Mouse (Mus musculus): ENCODE measurements around the gene Tmem231. TPM values are rescaled to one million over a fixed set of nuclear protein-coding genes. Genes with fewer than 3 reads are reported as not detected.

Gene Tmem231
- polyA plus RNA-seq, 1 experiment from 2014 or later, result 6.7 TPM

- H3K4me1 ChIP-seq (replicated peaks; ENCODE audit: control insufficient read depth, insufficient read depth, low read length), result no peaks in the 10 kb centered on the region
- H3K9ac ChIP-seq (ENCODE audit: low read depth, low read length), result no peak overlapping the region
- H3K4me3 ChIP-seq (ENCODE audit: low read depth, low read length), result no peak overlapping the region
- no peak overlapping the region for H3K27ac ChIP-seq (ENCODE audit: low read depth, low read length)
- 46% methylated on average over 5 of the region's 5 CpGs for WGBS
- peaks cover 2% of the 10 kb centered on the region; the same call in 1 of the 2 replicates for H3K36me3 ChIP-seq (ENCODE audit: control insufficient read depth, insufficient read depth, low read length)
- no peaks in the 10 kb centered on the region for H3K27me3 ChIP-seq (replicated peaks; ENCODE audit: control insufficient read depth, insufficient read depth, low read length)
- DNase-seq (ENCODE audit: low spot score) (no peak), ATAC-seq (replicated peaks; ENCODE audit: low FRiP score) (peak; percentile 75)
- no peak overlapping the region for H3K4me2 ChIP-seq
- no peaks in the 10 kb centered on the region for H3K9me3 ChIP-seq (ENCODE audit: control insufficient read depth, low read length)
These were observed 33.7 kb upstream of the Tmem231 start for GRCm38 (mm10) chr8:111967246-111967870.

DNA sequence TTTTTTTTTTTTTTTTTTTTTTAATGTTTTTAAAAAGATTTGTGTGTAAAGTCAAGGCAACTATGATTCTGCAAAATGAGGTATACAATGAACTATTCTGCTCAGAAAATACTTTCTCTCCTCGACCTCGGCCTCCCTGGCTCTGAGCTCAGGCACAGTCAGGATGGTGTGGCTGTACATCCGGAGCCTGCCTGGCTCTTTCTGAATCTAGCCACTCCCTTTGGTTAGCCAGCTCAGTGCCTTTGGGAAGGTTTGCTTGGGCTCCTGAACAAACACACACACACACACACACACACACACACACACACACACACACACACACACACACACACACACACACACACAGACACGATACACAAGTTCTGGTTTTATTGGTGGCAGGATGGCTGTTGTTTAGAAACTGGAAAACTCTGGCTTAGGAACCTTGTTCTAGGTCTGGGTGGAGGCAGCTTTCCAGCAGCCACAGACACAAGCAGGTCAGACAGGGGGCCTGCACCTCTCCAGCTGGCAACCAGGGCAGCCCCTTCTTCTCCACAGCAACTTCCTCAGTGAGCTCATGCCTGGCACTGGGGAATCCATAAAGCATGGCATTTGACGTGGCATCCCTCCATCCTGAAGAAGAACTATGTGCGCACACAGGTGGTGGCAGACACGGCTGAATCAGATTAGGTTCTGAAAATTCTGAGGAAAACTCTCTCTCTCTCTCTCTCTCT is 31.3 kb upstream of the Tmem231 start:
- no peak for ATAC-seq (replicated peaks; ENCODE audit: low FRiP score)
- 80% methylated on average over 7 of the region's 7 CpGs for WGBS

GRCm38 (mm10) chr8:111964351-111964750 is 30.7 kb upstream of the Tmem231 start:
- H3K4me1 ChIP-seq (replicated peaks; ENCODE audit: control insufficient read depth, insufficient read depth, low read length), result no peaks in the 10 kb centered on the region
- no peaks in the 10 kb centered on the region for H3K9me3 ChIP-seq (ENCODE audit: control insufficient read depth, low read length)
- ATAC-seq (replicated peaks; ENCODE audit: low FRiP score) (no peak), DNase-seq (ENCODE audit: low spot score) (no peak)
- H3K27me3 ChIP-seq (replicated peaks; ENCODE audit: control insufficient read depth, insufficient read depth, low read length), result no peaks in the 10 kb centered on the region
- no peak overlapping the region for H3K4me2 ChIP-seq
- no peak overlapping the region for H3K4me3 ChIP-seq (ENCODE audit: low read depth, low read length)
- 59% methylated on average over 5 of the region's 5 CpGs for WGBS
- no peak overlapping the region for H3K9ac ChIP-seq (ENCODE audit: low read depth, low read length)
- no peaks in the 10 kb centered on the region; the same call in 1 of the 2 replicates for H3K36me3 ChIP-seq (ENCODE audit: control insufficient read depth, insufficient read depth, low read length)
- no peak overlapping the region for H3K27ac ChIP-seq (ENCODE audit: low read depth, low read length)

More for the DNA sequence above, 31.3 kb upstream of the Tmem231 start:
- Histone ChIP-seq H3K4me3 (ENCODE audit: low read depth, low read length) (no peak overlapping the region), H3K4me1 (replicated peaks; ENCODE audit: control insufficient read depth, insufficient read depth, low read length) (no peaks in the 10 kb centered on the region), H3K9ac (ENCODE audit: low read depth, low read length) (no peak overlapping the region), H3K27me3 (replicated peaks; ENCODE audit: control insufficient read depth, insufficient read depth, low read length) (no peaks in the 10 kb centered on the region), H3K9me3 (ENCODE audit: control insufficient read depth, low read length) (no peaks in the 10 kb centered on the region), H3K27ac (ENCODE audit: low read depth, low read length) (no peak overlapping the region), H3K4me2 (no peak overlapping the region), H3K36me3 (ENCODE audit: control insufficient read depth, insufficient read depth, low read length) (no peaks in the 10 kb centered on the region; the same call in 1 of the 2 replicates)
- DNase-seq (ENCODE audit: low spot score), result no peak

GRCm38 (mm10) chr8:111963546-111963945 is 29.9 kb upstream of the Tmem231 start:
- no peaks in the 10 kb centered on the region for H3K4me1 ChIP-seq (replicated peaks; ENCODE audit: control insufficient read depth, insufficient read depth, low read length)
- DNase-seq (ENCODE audit: low spot score), result no peak
- no peaks in the 10 kb centered on the region for H3K36me3 ChIP-seq (ENCODE audit: control insufficient read depth, insufficient read depth, low read length)
- H3K27me3 ChIP-seq (replicated peaks; ENCODE audit: control insufficient read depth, insufficient read depth, low read length), result no peaks in the 10 kb centered on the region
- WGBS, result 93% methylated on average over 4 of the region's 4 CpGs
- no peak overlapping the region for H3K27ac ChIP-seq (ENCODE audit: low read depth, low read length)
- H3K4me2 ChIP-seq, result no peak overlapping the region
- H3K9ac ChIP-seq (ENCODE audit: low read depth, low read length), result no peak overlapping the region
- no peak overlapping the region for H3K4me3 ChIP-seq (ENCODE audit: low read depth, low read length)
- no peaks in the 10 kb centered on the region for H3K9me3 ChIP-seq (ENCODE audit: control insufficient read depth, low read length)
- ATAC-seq (replicated peaks; ENCODE audit: low FRiP score), result no peak

GRCm38 (mm10) chr8:111963091-111963490 is 29.4 kb upstream of the Tmem231 start:
- Histone ChIP-seq H3K4me1 (replicated peaks; ENCODE audit: control insufficient read depth, insufficient read depth, low read length) (no peaks in the 10 kb centered on the region), H3K9ac (ENCODE audit: low read depth, low read length) (no peak overlapping the region), H3K36me3 (ENCODE audit: control insufficient read depth, insufficient read depth, low read length) (no peaks in the 10 kb centered on the region), H3K4me3 (ENCODE audit: low read depth, low read length) (no peak overlapping the region), H3K4me2 (no peak overlapping the region), H3K27ac (ENCODE audit: low read depth, low read length) (no peak overlapping the region), H3K27me3 (replicated peaks; ENCODE audit: control insufficient read depth, insufficient read depth, low read length) (no peaks in the 10 kb centered on the region), H3K9me3 (ENCODE audit: control insufficient read depth, low read length) (no peaks in the 10 kb centered on the region)
- no peak for DNase-seq (ENCODE audit: low spot score)
- 70% methylated on average over 10 of the region's 10 CpGs for WGBS
- ATAC-seq (replicated peaks; ENCODE audit: low FRiP score), result no peak

DNA sequence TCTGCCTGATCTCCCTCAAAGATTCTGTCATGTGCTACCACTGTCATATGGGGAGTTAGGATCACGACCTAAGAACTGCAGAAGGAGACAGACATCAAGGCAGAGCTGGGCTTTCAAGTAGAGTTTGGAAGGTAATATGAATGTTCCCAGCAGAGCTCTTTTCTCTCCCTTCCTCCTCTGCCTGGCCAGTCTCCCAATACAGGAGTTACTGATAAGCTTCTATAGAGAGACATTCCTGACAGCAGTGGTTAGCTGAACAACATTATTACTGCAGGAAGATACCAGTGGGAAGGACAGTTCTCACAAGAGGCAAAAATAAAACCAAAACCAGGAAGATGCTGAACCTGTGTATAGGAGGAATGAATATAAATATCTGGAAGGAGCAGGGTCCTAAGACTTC is 28.9 kb upstream of the Tmem231 start:
- Histone ChIP-seq H3K36me3 (ENCODE audit: control insufficient read depth, insufficient read depth, low read length) (no peaks in the 10 kb centered on the region), H3K4me3 (ENCODE audit: low read depth, low read length) (no peak overlapping the region), H3K4me1 (replicated peaks; ENCODE audit: control insufficient read depth, insufficient read depth, low read length) (no peaks in the 10 kb centered on the region), H3K27ac (ENCODE audit: low read depth, low read length) (no peak overlapping the region), H3K4me2 (no peak overlapping the region), H3K9me3 (ENCODE audit: control insufficient read depth, low read length) (no peaks in the 10 kb centered on the region), H3K27me3 (replicated peaks; ENCODE audit: control insufficient read depth, insufficient read depth, low read length) (no peaks in the 10 kb centered on the region), H3K9ac (ENCODE audit: low read depth, low read length) (no peak overlapping the region)
- DNase-seq (ENCODE audit: low spot score) (no peak), ATAC-seq (replicated peaks; ENCODE audit: low FRiP score) (no peak)
- WGBS, result 60% methylated on average over 1 of the region's 1 CpGs

- no peak for ATAC-seq (replicated peaks; ENCODE audit: low FRiP score)
These were observed 27.6 kb upstream of the Tmem231 start for GRCm38 (mm10) chr8:111961330-111961729.

GRCm38 (mm10) chr8:111960591-111961321 is 27.1 kb upstream of the Tmem231 start:
- peaks cover 7% of the 10 kb centered on the region for H3K36me3 ChIP-seq (ENCODE audit: control insufficient read depth, insufficient read depth, low read length)
- H3K4me1 ChIP-seq (replicated peaks; ENCODE audit: control insufficient read depth, insufficient read depth, low read length), result no peaks in the 10 kb centered on the region
- no peak overlapping the region for H3K27ac ChIP-seq (ENCODE audit: low read depth, low read length)
- DNase-seq (ENCODE audit: low spot score), result no peak
- H3K27me3 ChIP-seq (replicated peaks; ENCODE audit: control insufficient read depth, insufficient read depth, low read length), result no peaks in the 10 kb centered on the region
- 68% methylated on average over 15 of the region's 15 CpGs for WGBS
- H3K9ac ChIP-seq (ENCODE audit: low read depth, low read length), result no peak overlapping the region
- no peak overlapping the region for H3K4me3 ChIP-seq (ENCODE audit: low read depth, low read length)
- ATAC-seq (replicated peaks; ENCODE audit: low FRiP score), result 0 out of 2 replicates have a peak, but pooled peaks have one; percentile 4
- H3K4me2 ChIP-seq, result no peak overlapping the region
- H3K9me3 ChIP-seq (ENCODE audit: control insufficient read depth, low read length), result no peaks in the 10 kb centered on the region

More at GRCm38 (mm10) chr8:111961330-111961729, 27.6 kb upstream of the Tmem231 start:
- H3K4me1 ChIP-seq (replicated peaks; ENCODE audit: control insufficient read depth, insufficient read depth, low read length), result no peaks in the 10 kb centered on the region
- H3K27ac ChIP-seq (ENCODE audit: low read depth, low read length), result no peak overlapping the region
- no peaks in the 10 kb centered on the region for H3K9me3 ChIP-seq (ENCODE audit: control insufficient read depth, low read length)
- no peak overlapping the region for H3K4me2 ChIP-seq
- no peak overlapping the region for H3K4me3 ChIP-seq (ENCODE audit: low read depth, low read length)
- no peak for DNase-seq (ENCODE audit: low spot score)
- 75% methylated on average over 3 of the region's 3 CpGs for WGBS
- H3K27me3 ChIP-seq (replicated peaks; ENCODE audit: control insufficient read depth, insufficient read depth, low read length), result no peaks in the 10 kb centered on the region
- H3K9ac ChIP-seq (ENCODE audit: low read depth, low read length), result no peak overlapping the region
- peaks cover 7% of the 10 kb centered on the region for H3K36me3 ChIP-seq (ENCODE audit: control insufficient read depth, insufficient read depth, low read length)

Data from liver, embryonic 11.5 days (tissue).